Mouse (Mus musculus): ENCODE results near the gene Fastk.
A peak's percentile ranks its signal among the peaks of the same experiment; 100 is the strongest.

The Fastk gene

DNA sequence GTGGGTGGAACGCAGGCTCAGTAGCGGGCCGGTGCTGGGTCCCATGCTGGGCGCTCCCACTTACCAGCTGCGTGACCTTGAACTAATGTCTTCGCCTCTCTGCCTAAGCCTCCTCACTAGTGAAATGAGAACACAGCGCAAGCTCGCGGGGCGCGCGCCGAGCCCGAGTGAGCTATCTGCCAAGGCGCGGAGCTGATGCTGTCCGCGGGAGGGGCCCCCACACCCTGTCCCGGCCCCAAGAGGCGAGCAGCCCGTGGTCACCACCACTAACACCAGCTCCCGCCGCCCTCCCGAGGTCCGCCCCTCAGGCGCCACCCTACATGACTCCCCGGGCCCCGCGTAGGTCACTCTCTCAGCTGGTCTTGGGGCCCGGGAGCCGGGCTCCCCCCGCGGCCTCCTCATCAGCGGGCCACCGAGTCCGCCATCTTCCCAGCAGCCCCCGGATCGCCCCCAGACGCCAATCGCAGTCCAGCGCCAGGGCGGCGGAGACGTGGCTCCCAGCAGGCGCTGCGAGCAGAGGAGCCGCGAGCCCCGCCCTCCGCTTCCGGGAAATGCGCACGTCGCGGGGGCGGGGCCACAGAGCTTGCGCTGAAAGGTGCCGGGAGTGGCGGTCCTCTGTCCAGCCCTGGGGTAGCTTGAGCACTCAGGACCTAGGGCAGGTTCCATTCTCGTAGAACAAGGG is at the start of gene Fastk:
TSS of gene Fastk (minus strand) at position 542 of the 682 bp plus-strand sequence.
- peak; percentile 92 for DNase-seq (ENCODE audit: low read depth, low spot score)

GRCm38 (mm10) chr5:24492546-24493285 is 47.6 kb upstream of the Fastk start:
- no peak for DNase-seq (ENCODE audit: low read depth, low spot score)

DNA sequence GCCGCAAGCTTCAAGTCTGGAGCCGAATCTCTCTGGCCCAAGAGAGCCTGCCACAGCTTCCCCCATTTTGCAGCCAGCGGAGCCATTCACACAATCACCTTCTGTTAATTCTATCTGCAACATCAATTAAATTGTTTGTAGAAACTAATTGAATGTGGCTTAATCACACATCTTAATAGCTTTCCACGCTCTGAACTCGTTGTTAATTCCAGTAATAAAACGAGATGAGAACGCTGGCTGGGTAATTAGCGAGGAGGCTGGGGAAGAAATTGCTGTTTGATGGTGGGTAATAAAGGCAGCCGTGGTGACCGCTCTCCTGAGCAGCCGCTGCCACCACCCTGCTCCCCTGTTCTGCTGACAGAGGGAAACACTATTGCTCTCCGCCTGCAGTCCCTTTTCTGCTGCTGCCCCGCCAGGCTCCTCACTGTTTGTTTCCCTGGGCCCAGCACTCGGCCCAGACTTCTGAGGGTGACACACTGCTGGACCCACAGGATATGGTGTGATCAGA is 45.4 kb upstream of the Fastk start:
- DNase-seq (ENCODE audit: low read depth, low spot score), result no peak

DNA sequence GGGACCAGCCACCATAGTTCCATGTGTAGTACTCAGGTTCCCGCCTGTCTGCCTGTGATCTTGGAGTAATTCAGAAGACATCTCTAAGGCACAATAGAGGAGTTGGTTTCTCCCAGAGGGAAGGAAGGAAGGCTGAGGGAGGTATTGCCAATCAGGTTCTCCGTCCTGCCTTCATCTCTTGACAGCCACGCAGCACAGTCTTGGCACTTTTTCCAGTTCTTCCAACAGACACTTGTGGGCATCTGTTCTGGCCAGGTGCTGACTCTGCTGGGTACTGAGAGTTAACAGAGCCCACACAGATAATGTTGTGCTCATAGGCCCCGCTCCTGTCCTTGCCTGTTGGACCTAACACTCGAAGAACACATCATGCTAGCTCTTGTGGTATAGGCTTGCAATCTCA is 41.7 kb upstream of the Fastk start:
- DNase-seq (ENCODE audit: low read depth, low spot score), result no peak

DNA sequence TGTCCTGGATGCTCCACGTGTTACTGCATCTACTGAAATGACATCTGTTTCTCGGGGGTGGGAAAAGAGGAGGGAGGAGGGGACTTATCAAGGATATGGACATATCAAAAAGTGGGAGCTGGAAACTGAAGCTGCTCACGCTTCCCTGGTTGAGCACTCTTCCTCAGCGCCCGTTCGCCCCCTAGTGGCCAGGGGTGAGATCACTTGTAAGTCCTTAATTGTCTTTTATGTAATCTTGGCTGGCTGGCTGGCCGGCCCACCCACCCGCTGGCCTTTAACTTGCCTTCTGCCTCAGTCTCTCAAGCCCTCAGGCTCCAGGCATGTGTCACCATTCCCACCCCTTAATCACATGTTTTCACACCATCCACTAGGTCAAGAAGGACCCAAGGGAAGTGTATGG is 41.0 kb upstream of the Fastk start:
- DNase-seq (ENCODE audit: low read depth, low spot score), result peak; percentile 69

DNA sequence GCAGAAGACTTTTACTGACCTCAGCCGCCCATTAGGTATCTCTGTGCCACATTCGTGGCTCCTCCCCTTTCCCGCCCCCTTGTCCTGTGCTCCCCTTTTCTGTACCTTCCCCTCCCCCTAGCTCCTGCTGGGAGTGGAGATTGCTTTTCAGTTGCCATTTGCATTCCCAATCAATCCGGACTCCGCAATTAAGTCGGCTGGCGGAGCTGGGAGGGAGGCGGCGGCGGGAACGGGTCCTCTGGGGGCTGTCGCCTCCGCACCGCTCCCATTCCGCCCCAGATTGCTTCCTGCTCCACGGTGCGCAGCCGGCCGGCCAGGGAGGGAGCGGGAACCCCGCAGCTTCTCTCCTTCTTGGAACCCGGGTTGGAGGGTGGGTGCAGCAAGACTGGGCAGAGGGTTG is 39.9 kb upstream of the Fastk start:
- DNase-seq (ENCODE audit: low read depth, low spot score), result no peak

- peak; percentile 60 for DNase-seq (ENCODE audit: low read depth, low spot score)
Measured at GRCm38 (mm10) chr5:24483326-24483725, 38.2 kb upstream of the Fastk start.

- DNase-seq (ENCODE audit: low read depth, low spot score), result no peak
Measured at GRCm38 (mm10) chr5:24482247-24483079, 37.4 kb upstream of the Fastk start.

- DNase-seq (ENCODE audit: low read depth, low spot score), result peak; percentile 32
Measured at GRCm38 (mm10) chr5:24481647-24482046, 36.6 kb upstream of the Fastk start.

GRCm38 (mm10) chr5:24477909-24478308 is 32.8 kb upstream of the Fastk start:
- no peak for DNase-seq (ENCODE audit: low read depth, low spot score)

GRCm38 (mm10) chr5:24475476-24476241 is 30.6 kb upstream of the Fastk start:
- DNase-seq (ENCODE audit: low read depth, low spot score), result no peak

GRCm38 (mm10) chr5:24474723-24475261 is 29.7 kb upstream of the Fastk start:
- DNase-seq (ENCODE audit: low read depth, low spot score), result peak; percentile 60

DNA sequence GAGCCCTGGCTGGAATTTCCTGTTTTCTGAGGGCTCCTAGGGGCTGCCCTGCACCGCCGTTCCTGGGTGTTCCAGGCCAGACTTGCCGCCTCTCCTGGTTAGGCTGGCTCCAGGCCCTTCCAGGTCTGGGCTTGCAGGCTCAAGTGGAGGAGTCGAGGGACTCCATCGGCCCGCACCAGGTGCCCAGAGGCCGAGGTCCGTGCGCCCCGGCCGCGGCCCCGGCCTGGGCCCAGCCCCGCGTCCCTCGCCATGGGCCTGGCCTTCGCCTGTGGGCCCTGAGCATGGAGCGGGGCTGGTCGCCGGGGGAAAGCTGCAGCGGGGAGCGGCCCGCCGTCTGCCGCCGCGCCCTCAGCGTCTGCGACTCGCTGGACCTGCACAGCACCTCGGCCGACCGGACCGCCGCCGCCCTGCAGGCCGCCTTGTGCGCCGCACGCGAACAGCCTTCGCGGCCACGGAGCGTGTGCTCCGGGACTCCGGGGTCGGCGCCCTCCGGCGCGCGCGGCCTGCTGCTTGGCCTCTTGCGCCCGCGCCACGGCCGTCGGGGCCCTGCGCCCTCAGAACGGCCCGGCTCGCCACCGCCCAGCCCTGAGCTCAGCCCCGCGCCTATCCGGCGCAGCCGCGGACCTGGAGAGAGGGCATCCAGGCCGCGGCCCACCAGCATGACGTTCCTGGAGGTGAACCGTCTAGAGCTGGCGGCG is 29.1 kb upstream of the Fastk start:
- no peak for DNase-seq (ENCODE audit: low read depth, low spot score)

DNA sequence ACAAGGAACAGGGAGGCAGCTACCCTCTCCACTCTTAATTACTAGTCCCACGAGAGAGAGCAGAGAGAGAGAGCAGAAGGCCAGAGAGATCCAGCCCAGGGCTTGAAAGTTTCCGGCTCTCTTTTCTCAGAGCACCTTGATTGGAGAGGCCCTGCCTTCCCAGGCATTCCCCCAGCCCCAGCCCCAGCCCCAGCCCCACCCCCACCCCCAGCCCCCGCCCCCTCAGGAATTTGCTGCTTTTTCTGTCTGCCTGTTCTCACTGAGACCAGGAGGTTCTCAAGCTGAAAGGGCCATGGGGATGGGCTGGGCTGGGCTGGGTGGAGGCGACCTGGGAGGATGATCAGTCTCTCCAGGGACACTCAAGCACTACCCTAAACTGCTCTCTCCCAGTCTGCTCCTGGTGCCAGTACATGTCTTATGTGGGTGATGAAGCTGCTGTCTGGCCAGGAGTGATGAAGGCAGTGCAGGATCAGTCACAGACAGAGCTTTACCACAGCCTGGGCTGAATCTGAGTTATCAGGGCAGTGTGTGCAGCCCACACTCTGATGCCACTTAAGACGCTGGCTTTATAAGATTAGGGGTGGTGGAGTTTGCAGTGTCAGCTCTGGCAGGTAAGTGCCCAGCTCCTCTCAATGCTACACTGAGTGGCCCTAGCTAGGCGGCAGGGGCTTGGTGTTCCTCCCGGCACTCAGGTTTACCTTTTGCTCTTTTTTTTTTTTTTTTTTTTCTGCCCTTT is 28.0 kb upstream of the Fastk start:
- DNase-seq (ENCODE audit: low read depth, low spot score), result no peak

GRCm38 (mm10) chr5:24470600-24470999 is 25.5 kb upstream of the Fastk start:
- DNase-seq (ENCODE audit: low read depth, low spot score), result peak; percentile 74

DNA sequence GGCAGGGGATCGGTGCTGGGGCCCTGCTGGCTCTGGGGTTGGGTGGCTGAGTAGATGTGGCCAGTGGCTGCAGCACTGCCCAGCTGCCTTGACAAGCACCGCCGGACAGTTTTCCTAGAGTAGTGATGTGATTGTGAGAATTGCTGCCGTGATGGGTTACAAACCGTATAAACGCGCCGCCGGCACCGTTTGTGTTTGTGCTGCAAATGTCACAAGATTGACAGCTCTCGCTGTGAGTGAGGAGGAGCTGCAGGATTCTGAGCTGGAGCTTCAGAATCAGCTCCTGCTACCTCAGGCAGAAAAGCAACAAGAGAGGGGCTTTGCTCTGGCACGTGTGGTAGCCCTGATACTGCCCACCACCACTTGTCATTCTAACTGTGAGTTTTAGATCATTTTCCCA is 21.7 kb upstream of the Fastk start:
- no peak for DNase-seq (ENCODE audit: low read depth, low spot score)

DNA sequence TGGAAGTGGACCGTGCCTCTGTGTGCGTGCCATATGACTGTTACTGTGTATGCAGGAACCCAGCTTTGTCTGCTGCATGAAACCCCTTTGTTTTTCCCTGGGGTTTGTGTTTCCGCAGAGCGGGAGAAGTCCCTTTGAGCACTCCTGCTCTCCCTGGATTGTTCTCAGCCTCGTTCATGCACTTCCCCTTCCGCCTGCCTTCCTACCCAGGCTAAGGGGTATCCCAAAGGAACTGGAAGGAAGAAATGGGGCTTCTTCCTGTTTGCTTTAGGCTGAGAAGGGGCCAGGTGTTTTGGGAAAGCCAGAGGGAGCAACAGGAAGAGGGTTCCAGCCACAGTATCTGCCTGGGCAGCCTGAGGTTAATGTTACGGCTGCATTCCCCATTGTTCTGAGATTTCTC is 10.5 kb upstream of the Fastk start:
- DNase-seq (ENCODE audit: low read depth, low spot score), result no peak

DNA sequence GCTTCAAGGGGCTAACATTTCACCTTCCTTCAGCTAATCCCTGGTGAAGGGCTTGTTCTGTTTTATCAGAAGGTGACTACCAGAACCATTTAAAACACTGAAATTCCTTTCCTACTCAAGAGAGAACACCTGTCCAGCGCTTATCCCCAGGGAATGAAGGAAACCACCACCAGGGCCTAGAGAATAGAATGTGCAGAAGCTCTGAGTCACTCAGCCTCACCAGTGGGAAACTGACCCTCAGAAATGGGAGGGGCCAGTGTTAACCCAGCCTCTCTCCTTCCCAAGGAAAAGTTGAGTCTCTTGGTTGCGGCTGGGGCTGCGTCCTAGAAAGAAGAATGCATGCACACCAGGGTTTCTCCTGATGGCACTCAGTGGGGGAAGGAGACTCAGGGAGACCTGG is 10.0 kb upstream of the Fastk start:
- no peak for DNase-seq (ENCODE audit: low read depth, low spot score)

DNA sequence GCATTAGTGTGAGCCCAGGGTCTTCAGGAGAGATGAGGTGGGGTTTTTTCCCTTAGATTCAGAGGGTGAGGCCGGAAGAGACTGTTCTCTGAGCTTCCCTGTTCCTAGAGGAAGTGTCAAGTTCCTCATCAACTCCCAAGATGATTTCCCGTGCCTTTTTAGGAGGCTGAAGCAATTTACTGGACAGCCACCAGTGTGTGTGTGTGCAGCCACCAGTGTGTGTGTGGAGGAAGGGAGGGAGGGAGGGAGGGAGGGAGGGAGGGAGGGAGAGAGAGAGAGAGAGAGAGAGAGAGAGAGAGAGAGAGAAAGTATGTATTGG is 8.9 kb upstream of the Fastk start:
- DNase-seq (ENCODE audit: low read depth, low spot score), result no peak
